Mouse (Mus musculus) midbrain, embryonic 16.5 days (tissue): Measurements from ENCODE around the gene Mastl. TPM values are rescaled to one million over a fixed set of nuclear protein-coding genes. Genes with fewer than 3 reads are reported as not detected.

ENCODE experiments used
- ATAC-seq: fragments of 200-750 bp; cut with Nextera tagmentation; 2 replicates; pipeline ENCODE4 v1.8.0; 2017; ENCODE audit warnings: moderate TSS enrichment
- H3K27ac ChIP-seq: fragments of 300-500 bp; sonication (generic); 2 replicates; pipeline ENCODE4 v1.5.1; 2014; ENCODE audit warnings: mild to moderate bottlenecking, low read length, mixed read lengths
- H3K27me3 ChIP-seq: fragments of 300-500 bp; sonication (generic); 2 replicates; pipeline ENCODE4 v1.6.1; 2014; ENCODE audit warnings: low read depth, low read length, mixed read lengths; ENCODE audit not compliant: control insufficient read depth, insufficient read depth
- H3K36me3 ChIP-seq: fragments of 300-500 bp; sonication (generic); 2 replicates; pipeline ENCODE4 v1.6.1; 2014; ENCODE audit warnings: mild to moderate bottlenecking, low read length, moderate library complexity, mixed read lengths; ENCODE audit not compliant: control insufficient read depth, insufficient read depth
- H3K4me1 ChIP-seq: fragments of 300-500 bp; sonication (generic); 2 replicates; pipeline ENCODE4 v1.6.1; 2014; ENCODE audit warnings: mild to moderate bottlenecking, low read length, mixed read lengths; ENCODE audit not compliant: control insufficient read depth, insufficient read depth
- H3K4me2 ChIP-seq: fragments of 300-500 bp; sonication (generic); 2 replicates; pipeline ENCODE4 v1.6.1; 2014; ENCODE audit warnings: mild to moderate bottlenecking, low read length, mixed read lengths
- H3K4me3 ChIP-seq: fragments of 300-500 bp; sonication (generic); 2 replicates; pipeline ENCODE4 v1.5.1; 2014; ENCODE audit warnings: low read depth, mild to moderate bottlenecking, low read length, moderate library complexity, mixed read lengths
- H3K9ac ChIP-seq: fragments of 300-500 bp; sonication (generic); 2 replicates; pipeline ENCODE4 v1.6.1; 2014; ENCODE audit warnings: low read depth, low read length, mixed read lengths
- H3K9me3 ChIP-seq: fragments of 300-500 bp; sonication (generic); replicated peaks from 2 replicates; pipeline ENCODE4 v1.6.1; 2014; ENCODE audit warnings: mild to moderate bottlenecking, low read length, mixed read lengths; ENCODE audit not compliant: control insufficient read depth, poor library complexity, severe bottlenecking
- WGBS: fragments of 180-500 bp; shearing (Covaris S2); extraction: QIAGEN DNeasy Blood & Tissue Kit; methylation state at CpG from one replicate; pipeline ENCODE4 v1.1.7; 2014; 5-methylcytosine and 5-hydroxymethylcytosine counted together
- polyA plus RNA-seq: library from polyadenylated mRNA; unstranded; fragments of >200 nt; fragmentation: Nextera tagmentation; extraction: Ambion mirVana; gene quantifications from 2 replicates; pipeline ENCODE4 v1.2.1, GENCODE M21; 2015

The Mastl gene
- polyA plus RNA-seq, 1 experiment from 2014 or later: 1.8 TPM

DNA sequence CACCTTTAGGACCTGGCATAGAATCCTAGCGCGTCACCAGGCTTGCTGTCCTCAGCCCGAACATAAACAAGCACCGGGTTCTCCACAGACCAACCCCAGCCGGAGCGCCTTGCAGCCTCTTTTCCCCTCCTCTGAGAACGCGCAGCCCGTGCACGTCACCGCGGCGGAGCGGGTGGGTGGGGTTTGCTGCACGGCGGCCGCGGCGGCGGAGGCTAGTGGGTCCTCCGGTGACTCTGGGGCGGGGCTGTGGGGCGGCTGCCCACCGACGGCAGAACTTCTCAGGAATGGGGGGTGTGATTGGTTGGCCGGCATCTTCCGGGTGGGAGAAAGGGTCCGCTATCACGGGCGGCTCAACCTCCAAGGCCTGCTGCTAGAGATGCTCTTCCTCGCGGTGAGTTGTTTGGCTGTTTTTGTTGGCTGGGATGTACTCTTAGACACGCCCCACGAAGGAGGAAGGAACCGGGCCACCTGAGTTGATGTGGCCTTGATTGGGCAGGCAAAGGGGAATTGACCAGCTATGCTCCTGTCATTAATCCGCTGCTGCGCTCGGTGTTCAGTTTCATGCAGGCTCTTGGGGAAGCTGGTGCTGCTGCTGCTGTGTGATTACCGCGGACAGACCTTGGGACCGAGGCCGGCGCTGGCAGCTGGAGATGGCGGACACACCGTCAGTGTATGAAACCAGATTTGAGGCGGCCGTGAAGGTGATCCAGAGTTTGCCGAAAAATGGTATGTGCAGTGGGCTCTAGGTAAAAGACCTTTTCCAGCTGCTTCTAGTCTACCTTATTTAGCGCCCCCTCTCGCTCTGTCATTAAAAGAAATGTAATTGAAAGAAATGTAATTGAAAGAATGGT, 86.7 kb downstream of the Mastl start:
- peak overlapping the region; percentile 59 for H3K4me3 ChIP-seq
- peak; percentile 92 for ATAC-seq
- H3K36me3 ChIP-seq: no peaks in the 10 kb centered on the region
- under 1% methylated on average over 50 of the region's 50 CpGs for WGBS
- peak overlapping the region; percentile 93 for H3K27ac ChIP-seq
- no peaks in the 10 kb centered on the region for H3K9me3 ChIP-seq
- H3K27me3 ChIP-seq: no peaks in the 10 kb centered on the region
- peak overlapping the region; percentile 80 for H3K9ac ChIP-seq
- H3K4me1 ChIP-seq: peaks cover 17% of the 10 kb centered on the region
- peak overlapping the region; percentile 92 for H3K4me2 ChIP-seq

DNA sequence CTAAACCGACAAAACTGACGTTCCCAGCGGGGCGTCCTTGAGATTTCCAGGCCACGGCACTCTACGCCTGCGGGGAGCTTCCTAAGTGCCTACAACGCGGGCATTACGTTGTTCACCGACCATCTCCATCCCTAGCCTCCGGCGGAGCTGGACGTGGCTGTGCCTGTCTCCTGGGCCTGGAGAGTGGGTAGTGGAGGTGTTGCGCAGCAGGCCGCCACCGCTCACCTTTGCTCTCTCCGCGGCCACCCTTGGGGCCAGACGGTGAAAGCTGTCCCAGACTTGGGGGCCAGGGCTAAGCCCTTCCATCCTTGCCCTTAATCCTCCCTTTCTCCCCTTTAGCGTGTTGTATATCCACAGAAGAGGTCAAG, 87.5 kb downstream of the Mastl start:
- WGBS: 0% methylated on average over 21 of the region's 21 CpGs
- peak overlapping the region; percentile 92 for H3K4me2 ChIP-seq
- no peaks in the 10 kb centered on the region for H3K9me3 ChIP-seq
- peak overlapping the region; percentile 93 for H3K27ac ChIP-seq
- peak; percentile 78 for ATAC-seq
- H3K4me3 ChIP-seq: peak overlapping the region; percentile 59
- H3K36me3 ChIP-seq: no peaks in the 10 kb centered on the region
- H3K9ac ChIP-seq: peak overlapping the region; percentile 80
- H3K4me1 ChIP-seq: peaks cover 17% of the 10 kb centered on the region
- no peaks in the 10 kb centered on the region for H3K27me3 ChIP-seq

- ATAC-seq: peak; percentile 97
- peak within 1 kb of the TSS; percentile 59 for H3K4me3 ChIP-seq
- peak within 1 kb of the TSS; percentile 93 for H3K27ac ChIP-seq
These were observed 88.1 kb downstream of the Mastl start, which contains the start of gene Acbd5 for GRCm38 (mm10) chr2:23067552-23068369. TSS of gene Acbd5 (plus strand) at chr2:23068167.

More at GRCm38 (mm10) chr2:23067552-23068369, 88.1 kb downstream of the Mastl start, which contains the start of gene Acbd5:
- Histone ChIP-seq H3K4me1 (peaks cover 17% of the 10 kb centered on the region), H3K4me2 (peak within 1 kb of the TSS; percentile 92), H3K9ac (peak within 1 kb of the TSS; percentile 80), H3K36me3 (no peaks in the 10 kb centered on the region), H3K27me3 (no peaks in the 10 kb centered on the region), H3K9me3 (no peaks in the 10 kb centered on the region; the same call in 1 of the 2 replicates)
- 2% methylated on average over 34 of the region's 34 CpGs for WGBS

Other genes starting within 250 kb of the Mastl start
- 66.1 and 71.2 TPM in 2 replicates for gene Abi1, start 115.8 kb downstream of the Mastl start, polyA plus RNA-seq
- gene Acbd5, start 87.9 kb downstream of the Mastl start, polyA plus RNA-seq: 80.2 and 80.6 TPM in 2 replicates
- 62.3 and 68.8 TPM in 2 replicates for gene Yme1l1, start 345 bp upstream of the Mastl start, polyA plus RNA-seq
- gene 4931423N10Rik, start 51.5 kb upstream of the Mastl start, polyA plus RNA-seq: 0.22 TPM in 1 of 2 replicates, not detected in the other
- gene Nxph2, start 165.2 kb upstream of the Mastl start, polyA plus RNA-seq: 0.49 and 0.77 TPM in 2 replicates